Mouse (Mus musculus) c-Kit-positive CD71-positive TER-119-negative erythroid progenitor cells, embryonic 14.5 days (primary cell): ENCODE data around the gene Lmo7.

Experiments
- DNase-seq: peaks from one replicate; pipeline ENCODE4 v3.0.0-alpha.2; 2013; ENCODE audit warnings: low read depth

Lmo7 gene

DNA sequence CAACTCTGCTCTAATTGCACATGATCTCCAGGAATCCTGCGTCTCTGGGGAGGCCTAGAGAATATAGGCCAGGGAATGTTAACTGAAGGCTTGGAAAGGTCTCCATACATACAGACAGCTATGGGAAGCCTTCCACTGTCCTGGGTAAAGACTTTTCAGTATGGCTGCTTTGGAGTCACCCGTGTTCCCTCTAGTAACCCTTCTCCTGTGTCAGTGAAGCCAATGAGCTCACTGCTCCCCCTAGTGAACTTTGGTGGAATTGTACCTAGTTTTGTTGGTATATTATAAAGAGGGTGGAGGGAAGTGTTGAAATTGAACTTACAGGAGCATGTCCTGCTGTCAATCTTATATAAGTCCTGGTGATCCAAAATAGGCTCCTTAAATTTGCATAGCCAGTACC lies 219.4 kb downstream of the Lmo7 start:
- DNase-seq, result peak; percentile 17

DNA sequence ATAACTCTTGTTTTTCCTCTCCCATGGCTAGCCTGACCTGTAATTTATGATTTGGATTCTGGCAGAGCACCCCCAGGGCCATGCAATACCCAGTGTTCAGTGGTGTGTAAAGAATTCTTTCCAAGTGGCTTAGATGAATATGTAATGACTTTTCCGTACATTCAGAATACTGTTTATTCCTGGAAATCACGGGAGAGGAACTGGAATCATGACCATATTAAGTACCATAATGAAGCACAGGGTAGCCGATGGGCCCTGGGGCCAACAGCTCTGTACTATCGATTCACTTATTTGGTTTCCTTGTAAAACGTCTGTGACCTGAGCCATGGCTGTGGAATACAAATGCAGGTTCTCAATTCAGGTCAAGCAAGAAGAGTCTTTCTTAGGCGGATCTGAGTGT lies 221.3 kb downstream of the Lmo7 start:
- no peak for DNase-seq

DNA sequence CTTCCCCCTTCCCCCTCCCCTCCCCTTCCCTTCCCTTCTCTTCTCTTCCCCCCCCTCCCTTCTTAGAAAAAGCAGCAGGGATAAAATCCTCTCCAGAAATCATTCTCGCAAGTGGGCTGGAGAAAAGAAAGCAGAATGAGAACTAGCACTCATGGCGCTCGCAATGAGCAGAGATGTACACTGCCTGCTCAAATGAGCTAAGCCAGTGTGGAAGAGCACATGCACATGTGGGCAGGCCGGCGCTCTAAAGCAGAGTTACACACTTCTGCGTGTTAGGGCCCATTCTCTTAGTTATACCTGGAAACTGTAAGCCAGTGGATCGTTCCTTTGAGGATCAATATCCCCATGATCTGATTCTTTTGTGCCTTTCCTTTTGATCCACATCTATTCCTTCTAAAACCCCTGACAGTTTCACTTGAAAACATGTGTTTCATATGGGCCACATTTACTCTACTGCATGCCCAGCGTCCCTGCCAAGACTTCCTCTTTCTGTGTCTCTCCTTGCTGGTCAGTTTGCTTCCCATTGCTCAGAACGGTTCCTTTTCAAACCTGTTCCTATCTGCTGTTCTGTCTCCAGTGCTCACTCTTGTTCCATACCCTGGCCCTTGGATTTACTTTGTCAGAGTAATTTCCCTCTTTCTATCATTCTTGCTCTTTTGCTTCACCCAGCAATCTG lies 224.2 kb downstream of the Lmo7 start:
- DNase-seq, result no peak

DNA sequence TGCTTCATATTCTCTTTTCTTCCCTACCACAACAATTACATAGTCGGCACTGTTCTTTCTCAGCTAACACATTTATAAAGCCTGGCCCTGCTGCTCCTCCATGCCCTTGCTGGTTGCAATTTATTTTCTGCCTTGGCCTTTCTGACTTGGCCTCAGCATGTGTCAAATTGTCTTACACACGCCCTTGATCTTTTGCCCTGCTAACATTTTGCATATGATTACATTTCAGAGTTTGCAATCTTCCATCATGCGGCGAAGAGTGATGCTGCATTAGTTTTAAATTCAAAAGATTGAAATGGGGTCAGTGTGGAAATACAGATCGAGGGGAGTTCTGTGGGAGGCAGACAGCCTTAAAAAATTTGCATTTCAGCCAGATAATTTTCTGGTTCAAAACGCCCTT lies 234.6 kb downstream of the Lmo7 start:
- DNase-seq, result no peak

DNA sequence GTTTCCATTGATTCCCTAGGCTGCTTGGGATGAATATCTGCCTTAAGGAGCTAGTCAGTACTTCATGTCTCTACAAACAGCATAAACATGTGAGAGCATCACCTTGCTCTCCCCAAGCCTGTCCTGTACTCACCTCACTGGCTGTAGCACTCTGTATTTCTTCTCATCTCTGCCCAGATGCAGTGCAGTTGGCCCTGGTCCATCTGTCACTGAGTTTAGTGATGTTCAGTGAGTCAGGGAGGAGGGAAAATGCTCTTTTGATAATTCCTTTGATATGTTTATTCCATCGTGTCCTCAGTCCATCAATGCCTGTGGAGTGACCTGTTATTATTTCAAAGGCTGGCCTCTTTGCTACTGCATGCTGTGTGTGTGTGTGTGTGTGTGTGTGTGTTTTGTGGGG lies 235.2 kb downstream of the Lmo7 start:
- no peak for DNase-seq

DNA sequence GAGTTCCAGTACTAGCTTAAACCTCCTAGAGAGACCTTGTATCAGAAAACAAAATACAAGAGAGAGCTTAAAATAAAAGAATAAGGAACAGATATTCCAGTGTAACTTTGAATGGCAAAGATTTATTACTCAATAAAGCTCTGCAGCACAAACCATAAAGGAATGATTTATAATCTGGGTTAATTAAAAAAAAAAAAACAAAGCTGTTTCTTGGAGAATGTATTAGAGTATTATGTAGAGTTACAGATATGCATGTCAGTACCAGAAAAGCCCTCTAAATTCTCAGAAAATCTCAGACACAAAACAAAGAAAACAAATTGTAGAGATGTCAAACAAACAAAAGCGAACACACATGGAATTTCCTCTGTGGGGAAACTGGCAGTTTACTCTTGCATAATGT lies 243.0 kb downstream of the Lmo7 start:
- no peak for DNase-seq

DNA sequence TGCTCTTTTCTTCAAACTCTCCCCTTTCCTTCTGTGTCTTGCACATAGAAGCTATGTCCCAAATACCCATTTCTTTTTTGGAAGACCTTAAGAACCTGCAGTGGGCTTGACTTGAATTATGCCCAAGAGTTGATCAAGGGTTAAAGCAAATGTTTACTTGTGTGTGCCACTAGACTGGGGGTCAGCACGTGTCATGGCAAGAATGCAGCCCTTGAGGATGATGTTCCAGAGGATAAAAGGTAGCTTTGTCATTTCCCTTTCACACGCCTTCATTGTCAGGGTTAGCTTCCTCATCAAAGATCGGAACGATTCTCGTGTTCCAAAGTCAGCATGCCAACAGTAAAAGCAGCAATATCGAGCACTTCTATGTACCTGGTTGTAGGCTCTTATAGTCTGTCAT lies 243.4 kb downstream of the Lmo7 start:
- DNase-seq, result no peak

DNA sequence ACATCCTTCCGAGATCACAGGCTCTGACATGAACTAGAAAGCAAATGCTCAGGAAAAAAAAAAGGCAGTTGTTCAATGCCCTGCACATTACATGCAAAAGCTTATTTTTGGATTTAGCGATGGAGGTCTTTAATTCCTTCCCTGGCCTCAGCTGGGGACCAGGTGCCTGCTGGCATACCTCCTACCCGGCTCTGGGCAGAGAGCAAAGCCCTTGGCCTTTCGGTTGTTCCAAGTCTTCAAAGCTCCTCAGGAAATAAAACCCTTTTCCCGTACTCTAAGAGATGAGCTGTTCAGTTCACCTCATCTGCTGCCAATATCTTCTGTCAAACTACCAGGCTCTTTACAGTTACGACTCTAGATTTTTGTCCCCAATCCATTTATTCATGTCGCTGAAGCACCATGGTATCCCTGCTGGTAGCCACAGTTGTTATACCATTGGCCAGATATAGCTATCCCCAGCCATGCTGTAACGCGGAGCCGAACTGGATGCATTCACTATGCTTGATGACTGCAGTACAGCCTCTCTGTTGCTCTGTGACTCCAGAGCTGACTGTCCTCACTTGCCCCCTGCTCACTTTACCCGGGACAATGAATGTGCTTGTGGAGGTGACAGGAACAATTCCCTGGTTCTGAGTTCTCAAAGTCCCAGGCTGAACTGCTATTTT lies 246.4 kb downstream of the Lmo7 start:
- no peak for DNase-seq
